Comparison of ENCODE assay signal across 26 mouse cellular contexts in the genomic region with DNA sequence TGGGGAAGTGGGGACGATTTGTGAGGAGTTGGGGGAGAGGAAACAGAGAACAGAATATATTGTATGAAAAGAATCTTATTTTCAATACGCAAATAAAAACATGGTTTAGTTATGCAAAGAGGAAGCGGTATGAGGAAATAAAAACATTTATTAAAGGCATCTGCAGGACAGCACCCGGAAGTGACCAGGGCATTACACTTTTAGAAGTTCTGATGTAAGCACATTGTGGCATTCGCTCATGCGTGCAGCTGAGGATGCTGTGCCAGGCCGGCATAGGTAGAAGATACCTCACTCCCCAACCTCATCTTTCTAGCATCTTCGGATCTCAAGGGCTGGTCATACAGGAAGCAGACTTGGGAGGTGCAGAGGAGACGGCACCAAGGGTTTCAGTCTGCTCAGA. TPM values are rescaled to one million over a fixed set of nuclear protein-coding genes. Genes with fewer than 3 reads are reported as not detected.
A peak's percentile ranks its signal among the peaks of the same experiment; 100 is the strongest.
DNase-seq lines count a peak whose midpoint lies in the region; ATAC-seq and TF ChIP-seq lines count a peak whose summit lies in the region.
"Had no signal": no experiment of that assay in that cellular context is flagged by ENCODE, and none has a peak within 500 bp of the region (broad histone marks: within the 10 kb centered on the region; RNA-seq: fewer than 3 reads in every experiment).

No protein-coding gene starts in this region.

- H3K4me1 ChIP-seq in stomach, embryonic 16.5 days (ENCODE audit: control insufficient read depth, insufficient read depth, low read length), result peaks cover 5% of the 10 kb centered on the region
- no peaks in the 10 kb centered on the region for H3K4me1 ChIP-seq in stomach, postnatal 0 days (replicated peaks; ENCODE audit: control insufficient read depth, insufficient read depth)
- no peaks in the 10 kb centered on the region for H3K4me1 ChIP-seq in midbrain, embryonic 11.5 days (ENCODE audit: control insufficient read depth, insufficient read depth, low read length)
- H3K4me1 ChIP-seq: hindbrain, embryonic 15.5 days; limb, embryonic 15.5 days had no signal

- ATAC-seq in stomach, embryonic 16.5 days (ENCODE audit: insufficient read depth, low FRiP score), result no peak
- no peak for ATAC-seq in stomach, postnatal 0 days (ENCODE audit: low FRiP score, low TSS enrichment)
- peak; percentile 27; the same call in 1 of the 2 replicates for ATAC-seq in megakaryocyte progenitor cell, adult 5-6 weeks (replicated peaks; ENCODE audit: poor library complexity)
- no peak for ATAC-seq in frontal cortex, adult (ENCODE audit: low TSS enrichment)
- ATAC-seq in midbrain, embryonic 11.5 days (ENCODE audit: low FRiP score), result no peak
- ATAC-seq: forebrain, embryonic 16.5 days; intestine, embryonic 16.5 days; liver, postnatal 0 days had no signal

- H3K36me3 ChIP-seq in stomach, embryonic 16.5 days (ENCODE audit: control insufficient read depth, insufficient read depth, low read length), result no peaks in the 10 kb centered on the region
- H3K36me3 ChIP-seq in stomach, postnatal 0 days (ENCODE audit: control insufficient read depth, insufficient read depth, low read length), result no peaks in the 10 kb centered on the region
- no peaks in the 10 kb centered on the region for H3K36me3 ChIP-seq in midbrain, embryonic 11.5 days (ENCODE audit: control insufficient read depth, insufficient read depth, low read length)
- H3K36me3 ChIP-seq: hindbrain, embryonic 15.5 days; stomach, embryonic 15.5 days had no signal

- whole genome bisulfite sequencing in stomach, embryonic 16.5 days, result 83% methylated on average over 9 of the region's 9 CpGs
- WGBS in stomach, postnatal 0 days, result 82% methylated on average over 9 of the region's 9 CpGs
- WGBS in midbrain, embryonic 11.5 days, result 90% methylated on average over 9 of the region's 9 CpGs

- peak overlapping the region; percentile 43; the same call in 1 of the 2 replicates for H3K27ac ChIP-seq in gastrocnemius, adult 2 months
- H3K27ac ChIP-seq in stomach, embryonic 16.5 days (ENCODE audit: low read length), result 0 out of 2 replicates have a peak overlapping the region, but pooled peaks have one; percentile 23
- H3K27ac ChIP-seq in stomach, postnatal 0 days (replicated peaks), result no peak overlapping the region
- no peak overlapping the region for H3K27ac ChIP-seq in midbrain, embryonic 11.5 days (ENCODE audit: low read depth, low read length)
- H3K27ac ChIP-seq: heart, embryonic 13.5 days; hindbrain, embryonic 15.5 days; limb, embryonic 15.5 days; stomach, embryonic 15.5 days had no signal

- no peak overlapping the region for H3K9ac ChIP-seq in stomach, embryonic 16.5 days (ENCODE audit: low read length)
- no peak overlapping the region for H3K9ac ChIP-seq in stomach, postnatal 0 days (ENCODE audit: low read length)
- no peak overlapping the region for H3K9ac ChIP-seq in midbrain, embryonic 11.5 days (ENCODE audit: low read length)
- H3K9ac ChIP-seq: heart, embryonic 13.5 days; hindbrain, embryonic 15.5 days; limb, embryonic 15.5 days; liver, postnatal 0 days; stomach, embryonic 15.5 days had no signal

- intact Hi-C loops in gastrocnemius, adult 2 months (cut with DNase I), result loop anchor here (5.0 kb wide), 1 partner anchor 34 kb away; no protein-coding TSS in a partner anchor

- TF ChIP-seq CTCF in gastrocnemius, adult 2 months (IDR thresholded peaks at IDR 0.05), result no peak
- TF ChIP-seq CTCF in stomach, postnatal 0 days (IDR thresholded peaks at IDR 0.05; ENCODE audit: low read depth), result no peak

- DNase-seq in gastrocnemius, adult 2 months, result no peak
- no peak for DNase-seq in gastrocnemius, postnatal 25 days
- no peak for DNase-seq in stomach, postnatal 0 days (ENCODE audit: low spot score)
- no peak for DNase-seq in midbrain, embryonic 11.5 days (ENCODE audit: low spot score, missing footprints)
- DNase-seq: adrenal gland, adult 8-10 months; cerebellum, adult 11 months; cerebellum, postnatal 14 days; embryo, embryonic 11 days; heart, adult 11 months; heart, postnatal 36 days; kidney, postnatal 25 days; liver, postnatal 0 days; lung, postnatal 10 days; right cerebral cortex, adult 18-20 months; thymus, postnatal 25 days had no signal

- no peaks in the 10 kb centered on the region for H3K9me3 ChIP-seq in stomach, embryonic 16.5 days (replicated peaks; ENCODE audit: control insufficient read depth, low read length)
- no peaks in the 10 kb centered on the region for H3K9me3 ChIP-seq in stomach, postnatal 0 days (ENCODE audit: control insufficient read depth, low read length)
- no peaks in the 10 kb centered on the region for H3K9me3 ChIP-seq in midbrain, embryonic 11.5 days (ENCODE audit: control insufficient read depth, low read length)
- H3K9me3 ChIP-seq: heart, embryonic 13.5 days; hindbrain, embryonic 15.5 days; limb, embryonic 15.5 days; stomach, embryonic 15.5 days had no signal

- H3K4me2 ChIP-seq in stomach, embryonic 16.5 days (ENCODE audit: low read depth, low read length), result no peak overlapping the region
- no peak overlapping the region for H3K4me2 ChIP-seq in stomach, postnatal 0 days (replicated peaks; ENCODE audit: low read depth)
- no peak overlapping the region for H3K4me2 ChIP-seq in midbrain, embryonic 11.5 days
- H3K4me2 ChIP-seq: heart, embryonic 13.5 days; hindbrain, embryonic 15.5 days; limb, embryonic 15.5 days; stomach, embryonic 15.5 days had no signal

- H3K27me3 ChIP-seq in stomach, embryonic 16.5 days (ENCODE audit: control insufficient read depth, insufficient read depth, low read length), result no peaks in the 10 kb centered on the region
- no peaks in the 10 kb centered on the region for H3K27me3 ChIP-seq in stomach, postnatal 0 days (ENCODE audit: control insufficient read depth, insufficient read depth, low read length)
- H3K27me3 ChIP-seq in midbrain, embryonic 11.5 days (ENCODE audit: control insufficient read depth, insufficient read depth, low read length), result no peaks in the 10 kb centered on the region
- H3K27me3 ChIP-seq: heart, embryonic 13.5 days; hindbrain, embryonic 15.5 days; limb, embryonic 15.5 days; stomach, embryonic 15.5 days had no signal

- TF ChIP-seq EP300 in stomach, postnatal 0 days (optimal IDR thresholded peaks at IDR 0.05), result no peak

- no peak overlapping the region for H3K4me3 ChIP-seq in gastrocnemius, adult 2 months
- H3K4me3 ChIP-seq in stomach, embryonic 16.5 days (replicated peaks; ENCODE audit: low read length), result no peak overlapping the region
- no peak overlapping the region for H3K4me3 ChIP-seq in stomach, postnatal 0 days (ENCODE audit: low read depth, low read length)
- no peak overlapping the region for H3K4me3 ChIP-seq in midbrain, embryonic 11.5 days (ENCODE audit: low read depth, low read length)
- H3K4me3 ChIP-seq: heart, embryonic 13.5 days; hindbrain, embryonic 15.5 days; limb, embryonic 15.5 days; stomach, embryonic 15.5 days had no signal

RNA-seq across cellular contexts. Expression of a gene that starts 10.3 kb away (rescaled TPM):
- total RNA-seq in gastrocnemius, adult 2 months (2021), result under 1 TPM; 0.28 to 0.53 TPM
- not detected for total RNA-seq in gastrocnemius, postnatal 25 days (2021)
- polyA plus RNA-seq in stomach, embryonic 16.5 days (2015; fragmentation: Nextera tagmentation; extraction: Ambion mirVana), result 0.51 TPM in 1 of 2 replicates, not detected in the other
- polyA plus RNA-seq in stomach, postnatal 0 days (2015; fragmentation: Nextera tagmentation; extraction: Ambion mirVana), result 0.17 TPM in 1 of 2 replicates, not detected in the other
- total RNA-seq in megakaryocyte progenitor cell, adult 5-6 weeks (2015), result not detected in 2 replicates
- total RNA-seq in megakaryocyte progenitor cell, adult 5-6 weeks (2017), result 0.37 TPM in 1 of 2 replicates, not detected in the other
- not detected in 2 replicates for polyA plus RNA-seq in midbrain, embryonic 11.5 days (2014; fragmentation: Nextera tagmentation; extraction: Ambion mirVana)
- total RNA-seq: gastrocnemius, adult 18-20 months; midbrain, postnatal 0 days had no signal
- polyA plus RNA-seq: hindbrain, embryonic 15.5 days; midbrain, postnatal 0 days had no signal

RNA-seq across cellular contexts. Expression of a gene that starts 13.5 kb away (rescaled TPM):
- 1 to 10 TPM; 6.2 to 7.0 TPM for total RNA-seq in gastrocnemius, adult 2 months (2021)
- total RNA-seq in gastrocnemius, postnatal 25 days (2021), result 1 to 10 TPM; 5.1 to 9.1 TPM
- polyA plus RNA-seq in stomach, embryonic 16.5 days (2015; fragmentation: Nextera tagmentation; extraction: Ambion mirVana), result 25.8 and 29.4 TPM in 2 replicates
- polyA plus RNA-seq in stomach, postnatal 0 days (2015; fragmentation: Nextera tagmentation; extraction: Ambion mirVana), result 18.7 and 25.7 TPM in 2 replicates
- total RNA-seq in megakaryocyte progenitor cell, adult 5-6 weeks (2015), result 25.0 and 29.8 TPM in 2 replicates
- 32.9 and 46.8 TPM in 2 replicates for total RNA-seq in megakaryocyte progenitor cell, adult 5-6 weeks (2017)
- polyA plus RNA-seq in midbrain, embryonic 11.5 days (2014; fragmentation: Nextera tagmentation; extraction: Ambion mirVana), result 2.8 and 3.7 TPM in 2 replicates

Comparison
In these comparisons a context has a peak if more than half of its experiments do, and no peak if none do; other contexts are left out.
1. H3K27ac ChIP-seq: peak in gastrocnemius, adult 2 months (single experiment) and stomach, embryonic 16.5 days (single experiment); none in stomach, postnatal 0 days (single experiment) and midbrain, embryonic 11.5 days (single experiment).